Mouse (Mus musculus) forebrain, postnatal 0 days (tissue): ENCODE results near the gene Spsb2. TPM values are rescaled to one million over a fixed set of nuclear protein-coding genes. Genes with fewer than 3 reads are reported as not detected.

Experiments used
- ATAC-seq: fragments of 200-750 bp; cut with Nextera tagmentation; 2 replicates; pipeline ENCODE4 v1.8.0; 2017; ENCODE audit warnings: mild to moderate bottlenecking, moderate library complexity
- DNase-seq: peaks from one replicate; pipeline ENCODE4 v3.0.0-alpha.2; 2015
- H3K27ac ChIP-seq: fragments of 300-500 bp; sonication (generic); 2 replicates; pipeline ENCODE4 v1.5.1; 2014; ENCODE audit warnings: low read depth, mild to moderate bottlenecking, antibody characterized with exemption, low read length, moderate library complexity, mixed read lengths
- H3K27me3 ChIP-seq: fragments of 300-500 bp; sonication (generic); 2 replicates; pipeline ENCODE4 v1.6.1; 2014; ENCODE audit warnings: mild to moderate bottlenecking, low read length, mixed read lengths; ENCODE audit not compliant: insufficient read depth
- H3K36me3 ChIP-seq: fragments of 300-500 bp; sonication (generic); 2 replicates; pipeline ENCODE4 v1.6.1; 2014; ENCODE audit warnings: mild to moderate bottlenecking, moderate library complexity; ENCODE audit not compliant: insufficient read depth
- H3K4me1 ChIP-seq: fragments of 300-500 bp; sonication (generic); 2 replicates; pipeline ENCODE4 v1.6.1; 2014; ENCODE audit warnings: antibody characterized with exemption; ENCODE audit not compliant: insufficient read depth
- H3K4me2 ChIP-seq: fragments of 300-500 bp; sonication (generic); 2 replicates; pipeline ENCODE4 v1.6.1; 2014; ENCODE audit warnings: low read depth, mild to moderate bottlenecking, moderate library complexity
- H3K4me3 ChIP-seq: fragments of 300-500 bp; sonication (generic); 2 replicates; pipeline ENCODE4 v1.5.1; 2014; ENCODE audit warnings: low read depth, low read length, mixed read lengths
- H3K9ac ChIP-seq: fragments of 300-500 bp; sonication (generic); 2 replicates; pipeline ENCODE4 v1.6.1; 2014; ENCODE audit warnings: mild to moderate bottlenecking
- H3K9me3 ChIP-seq: fragments of 300-500 bp; sonication (generic); 2 replicates; pipeline ENCODE4 v1.6.1; 2016; ENCODE audit warnings: low read length
- CTCF ChIP-seq: sonication (generic); IDR thresholded peaks from 2 replicates; pipeline ENCODE4 v1.5.1; 2016; ENCODE audit warnings: antibody characterized with exemption, control low read depth, low read depth
- WGBS: fragments of 180-500 bp; shearing (Covaris S2); extraction: QIAGEN DNeasy Blood & Tissue Kit; methylation state at CpG from one replicate; pipeline ENCODE4 v1.1.7; 2014; 5-methylcytosine and 5-hydroxymethylcytosine counted together
- polyA plus RNA-seq: library from polyadenylated mRNA; unstranded; fragments of >200 nt; fragmentation: Nextera tagmentation; extraction: Ambion mirVana; gene quantifications from 2 replicates; pipeline ENCODE4 v1.2.1, GENCODE M21; 2015
- total RNA-seq: library from RNA; depleted of rRNA; stranded (reverse); fragments of >200 nt; gene quantifications from 2 replicates; pipeline ENCODE4 v1.2.3, GENCODE M21; 2014

The Spsb2 gene
- total and polyA plus RNA-seq, 2 experiments from 2014 or later: 6.0 to 7.0 TPM

DNA sequence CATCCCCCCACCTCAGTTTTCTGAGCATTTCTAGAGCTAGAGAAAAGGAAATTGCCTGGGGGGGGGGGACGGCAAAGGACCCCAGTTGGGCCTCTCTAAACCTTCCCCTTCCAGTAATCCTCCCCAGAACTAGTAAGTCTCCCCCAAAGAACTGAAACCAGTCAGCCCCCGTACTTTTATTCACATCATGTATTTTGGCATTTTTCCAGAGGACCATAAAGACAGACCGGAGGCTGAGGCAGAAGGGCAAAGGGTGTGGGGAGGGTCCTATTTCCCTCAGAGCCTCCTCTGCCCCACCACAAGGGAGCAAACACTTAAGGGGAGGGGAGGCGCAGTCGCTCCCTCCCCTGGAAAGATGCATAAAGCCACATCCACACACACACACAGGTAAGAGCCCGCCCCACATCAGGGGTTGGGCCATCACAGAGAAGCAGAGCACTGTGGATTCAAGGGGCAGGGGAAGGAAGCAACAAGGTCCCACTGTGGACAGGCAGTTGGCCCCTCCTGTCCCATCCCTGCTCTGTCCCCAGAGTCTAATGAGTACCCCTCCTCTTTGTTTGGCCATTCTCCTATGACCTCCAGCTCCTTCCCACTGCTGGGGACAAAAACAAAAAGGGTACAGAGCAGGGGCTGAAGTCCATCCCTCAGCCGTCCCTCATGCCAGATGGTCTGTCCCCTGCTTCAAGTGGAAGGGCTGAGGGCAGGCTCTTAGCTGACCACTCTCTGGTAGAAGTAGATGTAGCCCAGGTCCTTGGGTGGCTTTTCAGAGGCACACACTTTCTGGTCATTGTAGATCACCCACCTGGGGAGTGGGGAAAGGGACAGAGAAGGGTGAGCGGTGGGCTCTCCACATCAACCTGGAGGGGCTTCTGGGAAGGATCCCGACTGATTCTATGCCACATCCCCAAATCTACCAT, 6.7 kb downstream of the Spsb2 start:
- no peak for ATAC-seq
- no peak overlapping the region for H3K9ac ChIP-seq
- H3K36me3 ChIP-seq: peaks cover 59% of the 10 kb centered on the region
- H3K9me3 ChIP-seq: no peaks in the 10 kb centered on the region
- H3K4me1 ChIP-seq: peaks cover 17% of the 10 kb centered on the region
- no peak for DNase-seq
- no peak for TF ChIP-seq CTCF
- H3K27me3 ChIP-seq: no peaks in the 10 kb centered on the region
- no peak overlapping the region for H3K4me3 ChIP-seq
- H3K4me2 ChIP-seq: no peak overlapping the region
- no peak overlapping the region for H3K27ac ChIP-seq
- WGBS: 60% methylated on average over 9 of the region's 9 CpGs

GRCm38 (mm10) chr6:124816611-124817010, 8.2 kb downstream of the Spsb2 start:
- no peaks in the 10 kb centered on the region for H3K27me3 ChIP-seq
- no peak overlapping the region for H3K4me3 ChIP-seq
- no peak overlapping the region for H3K27ac ChIP-seq
- H3K4me2 ChIP-seq: no peak overlapping the region
- peaks cover 17% of the 10 kb centered on the region for H3K4me1 ChIP-seq
- 86% methylated on average over 4 of the region's 4 CpGs for WGBS
- DNase-seq: no peak
- peaks cover 68% of the 10 kb centered on the region for H3K36me3 ChIP-seq
- ATAC-seq: no peak
- no peak overlapping the region for H3K9ac ChIP-seq
- no peak for TF ChIP-seq CTCF
- no peaks in the 10 kb centered on the region for H3K9me3 ChIP-seq

- no peak overlapping the region for H3K9ac ChIP-seq
- 96% methylated on average over 11 of the region's 11 CpGs for whole genome bisulfite sequencing
- H3K36me3 ChIP-seq: peaks cover 68% of the 10 kb centered on the region
- H3K4me2 ChIP-seq: no peak overlapping the region
- H3K4me1 ChIP-seq: peaks cover 17% of the 10 kb centered on the region
- TF ChIP-seq CTCF: no peak
- ATAC-seq (no peak), DNase-seq (no peak)
- H3K4me3 ChIP-seq: no peak overlapping the region
- H3K9me3 ChIP-seq: no peaks in the 10 kb centered on the region
- no peaks in the 10 kb centered on the region for H3K27me3 ChIP-seq
- H3K27ac ChIP-seq: no peak overlapping the region
Observed at GRCm38 (mm10) chr6:124817125-124817524, 8.7 kb downstream of the Spsb2 start.

GRCm38 (mm10) chr6:124817563-124817962, 9.1 kb downstream of the Spsb2 start:
- no peak for DNase-seq
- 94% methylated on average over 8 of the region's 8 CpGs for WGBS
- Histone ChIP-seq H3K9ac (no peak overlapping the region), H3K4me2 (no peak overlapping the region), H3K4me1 (peaks cover 13% of the 10 kb centered on the region), H3K9me3 (no peaks in the 10 kb centered on the region), H3K4me3 (no peak overlapping the region), H3K27ac (no peak overlapping the region), H3K27me3 (no peaks in the 10 kb centered on the region), H3K36me3 (peaks cover 70% of the 10 kb centered on the region)
- ATAC-seq: no peak
- TF ChIP-seq CTCF: no peak

DNA sequence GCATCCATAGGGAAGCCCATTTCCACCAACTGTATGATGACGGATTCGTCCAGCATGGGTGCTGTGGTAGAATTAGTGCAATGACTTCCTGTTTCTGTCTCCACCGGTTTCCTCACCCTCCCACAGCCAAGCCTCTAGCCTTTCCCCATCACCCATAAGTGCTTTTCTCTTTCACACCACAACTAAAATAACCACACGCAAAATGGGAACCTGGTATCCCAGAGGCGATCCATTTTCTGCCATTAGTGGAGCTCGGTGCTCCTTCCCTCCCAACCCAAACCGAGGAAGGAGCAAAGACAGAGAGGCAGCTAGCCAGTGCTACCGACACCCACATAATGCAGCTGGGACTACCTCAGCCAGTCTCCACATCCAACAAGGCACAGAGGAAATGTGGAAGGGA, 9.5 kb downstream of the Spsb2 start:
- Histone ChIP-seq H3K4me1 (peaks cover 9% of the 10 kb centered on the region), H3K4me2 (no peak overlapping the region), H3K27ac (no peak overlapping the region), H3K9me3 (no peaks in the 10 kb centered on the region), H3K36me3 (peaks cover 74% of the 10 kb centered on the region), H3K9ac (no peak overlapping the region), H3K27me3 (no peaks in the 10 kb centered on the region), H3K4me3 (no peak overlapping the region)
- ATAC-seq: no peak
- TF ChIP-seq CTCF: no peak
- WGBS: 92% methylated on average over 8 of the region's 8 CpGs
- DNase-seq: no peak

GRCm38 (mm10) chr6:124820891-124821290, 12.4 kb downstream of the Spsb2 start:
- no peak overlapping the region for H3K4me3 ChIP-seq
- H3K4me1 ChIP-seq: no peaks in the 10 kb centered on the region
- ATAC-seq (no peak), DNase-seq (no peak)
- H3K27ac ChIP-seq: no peak overlapping the region
- WGBS: 95% methylated on average over 5 of the region's 5 CpGs
- TF ChIP-seq CTCF: no peak
- H3K27me3 ChIP-seq: no peaks in the 10 kb centered on the region
- no peaks in the 10 kb centered on the region for H3K9me3 ChIP-seq
- peaks cover 97% of the 10 kb centered on the region for H3K36me3 ChIP-seq
- no peak overlapping the region for H3K9ac ChIP-seq
- H3K4me2 ChIP-seq: no peak overlapping the region

GRCm38 (mm10) chr6:124822049-124822448, 13.6 kb downstream of the Spsb2 start:
- Histone ChIP-seq H3K9ac (no peak overlapping the region), H3K4me2 (no peak overlapping the region), H3K4me1 (no peaks in the 10 kb centered on the region), H3K4me3 (no peak overlapping the region), H3K27ac (no peak overlapping the region), H3K27me3 (no peaks in the 10 kb centered on the region), H3K36me3 (peaks cover 92% of the 10 kb centered on the region), H3K9me3 (no peaks in the 10 kb centered on the region)
- DNase-seq (no peak), ATAC-seq (no peak)
- over 99% methylated on average over 4 of the region's 4 CpGs for WGBS
- TF ChIP-seq CTCF: no peak
